Mouse (Mus musculus) thymus, postnatal 4 days (tissue): ENCODE measurements around the gene Slc39a11.

Source experiments
- DNase-seq: peaks from one replicate; pipeline ENCODE4 v3.0.0; 2021

The Slc39a11 gene

DNA sequence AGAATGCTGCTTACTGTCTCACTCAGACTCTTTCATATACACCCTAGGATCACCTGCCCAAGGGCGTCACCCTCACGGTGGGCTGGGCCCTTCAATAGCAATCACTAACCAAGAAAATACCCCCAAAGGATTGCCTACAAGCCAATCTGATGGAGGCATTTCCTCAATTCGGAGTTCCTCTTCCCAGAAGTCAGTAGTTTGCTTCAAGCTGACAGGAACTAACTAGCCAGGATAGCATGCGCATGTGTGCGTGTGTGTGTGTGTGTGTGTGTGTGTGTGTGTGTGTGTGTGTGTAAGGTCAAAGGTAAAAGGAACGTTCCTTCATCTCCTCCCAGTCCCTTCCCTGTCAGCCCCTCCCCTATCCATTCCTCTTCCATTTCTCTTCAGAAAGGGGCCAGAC is 199.9 kb downstream of the Slc39a11 start:
- no peak for DNase-seq

DNA sequence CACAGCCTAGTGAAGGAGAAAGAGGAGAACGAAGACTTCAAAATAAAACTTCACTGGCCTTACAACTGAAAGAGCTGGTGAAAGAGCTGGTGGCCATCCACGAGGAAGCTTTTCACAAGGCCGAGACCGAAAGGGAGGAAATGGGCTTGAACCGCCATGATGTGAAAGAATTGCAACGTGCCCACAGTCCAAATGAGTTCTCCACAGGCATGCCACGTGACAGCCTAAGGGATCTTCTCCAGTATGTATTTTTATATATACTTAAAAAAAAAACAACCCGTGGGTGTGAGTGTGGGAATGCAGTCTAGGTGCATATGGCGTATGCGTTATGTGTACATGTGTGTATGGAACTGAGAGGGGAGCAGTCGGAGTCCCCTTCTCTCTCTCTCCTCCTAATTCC is 207.8 kb downstream of the Slc39a11 start:
- DNase-seq: no peak

DNA sequence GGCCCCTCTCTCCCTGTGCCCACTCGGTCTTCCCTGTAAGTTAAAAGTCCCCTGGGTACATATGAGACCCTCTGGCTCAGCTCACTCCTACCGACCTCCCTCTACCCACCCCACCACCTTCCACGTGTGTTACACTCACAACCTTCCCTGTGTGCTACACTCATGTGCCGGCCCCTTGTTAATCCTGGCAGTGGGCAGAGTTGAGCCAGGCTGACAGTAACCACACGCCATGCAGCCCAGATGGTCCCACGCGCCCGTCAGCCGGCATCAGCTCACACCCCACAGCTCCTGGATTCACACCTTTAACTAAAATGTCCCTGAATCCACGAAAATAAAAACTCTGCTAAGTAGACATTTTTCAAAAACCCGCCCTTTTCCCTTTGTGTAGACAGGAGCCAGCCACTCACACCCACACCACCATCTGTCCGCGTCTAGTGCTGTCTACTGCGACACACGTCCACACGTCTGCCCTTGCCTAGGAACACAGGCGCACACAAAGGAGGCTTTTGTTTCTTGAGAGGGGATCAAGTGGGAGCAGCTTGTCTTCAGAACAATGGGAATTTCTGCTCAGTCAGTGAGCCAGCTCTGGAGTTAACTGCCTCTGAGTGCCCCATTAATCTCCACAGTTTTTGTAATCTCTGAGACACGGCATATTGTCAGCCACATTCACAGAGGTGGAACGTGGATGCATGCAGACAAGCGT is 210.4 kb downstream of the Slc39a11 start:
- DNase-seq: no peak

DNA sequence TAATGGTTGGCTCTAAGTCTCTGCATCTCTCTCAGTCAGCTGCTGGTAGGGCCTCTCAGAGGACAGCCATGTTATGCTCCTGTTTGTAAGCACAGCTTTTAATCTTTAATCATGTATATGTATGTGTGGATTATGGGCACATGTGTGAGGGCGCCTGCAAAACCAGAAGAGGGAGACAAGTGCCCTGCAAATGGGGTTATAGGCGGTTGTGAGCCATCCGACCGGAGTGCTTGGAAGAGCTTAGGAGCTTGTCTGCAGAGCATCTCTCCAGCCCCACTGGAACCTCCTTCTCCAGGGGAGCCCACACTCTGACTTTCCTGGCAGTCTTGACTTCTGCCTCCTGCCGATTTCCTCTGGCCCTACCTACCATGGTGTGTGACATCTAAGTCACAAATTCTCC is 211.0 kb downstream of the Slc39a11 start:
- DNase-seq: no peak

DNA sequence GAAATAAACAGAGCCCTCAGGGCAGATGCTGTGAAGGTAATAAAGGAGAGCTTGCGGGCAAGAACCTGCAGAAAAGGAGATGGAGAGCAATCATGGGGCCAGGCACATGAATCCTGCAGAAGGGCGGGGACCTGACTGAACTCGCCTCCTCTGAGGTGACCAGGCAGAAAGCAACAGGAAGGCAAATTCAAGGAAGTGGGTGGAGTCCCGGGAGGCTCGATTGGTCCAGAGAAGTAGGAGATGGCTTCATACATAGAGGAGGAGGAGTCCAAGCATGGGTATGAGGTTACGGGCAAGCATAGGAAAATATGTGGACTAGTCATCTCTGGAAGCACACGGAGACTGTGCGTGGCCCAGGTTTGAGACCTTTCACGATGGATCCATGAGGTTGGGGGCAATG is 212.5 kb downstream of the Slc39a11 start:
- no peak for DNase-seq

DNA sequence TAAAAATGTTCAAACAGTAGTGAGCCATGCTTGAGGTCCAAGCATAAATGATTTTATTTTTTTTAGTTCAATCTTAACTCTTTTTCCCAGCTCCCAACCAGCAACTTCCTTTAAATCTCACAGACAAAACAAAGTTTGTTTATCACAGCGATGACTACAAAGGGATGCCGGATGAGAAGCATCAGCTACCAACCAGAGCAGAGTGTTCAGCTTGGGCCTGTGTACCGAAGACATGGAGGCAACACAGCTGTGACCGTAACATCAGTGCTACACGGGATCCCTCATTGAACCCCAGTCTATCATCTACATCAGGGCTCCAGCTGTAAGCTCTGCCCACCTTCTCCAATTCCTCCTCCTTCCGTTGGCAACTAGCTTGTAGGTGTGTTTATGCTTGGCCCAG is 213.6 kb downstream of the Slc39a11 start:
- DNase-seq: no peak

DNA sequence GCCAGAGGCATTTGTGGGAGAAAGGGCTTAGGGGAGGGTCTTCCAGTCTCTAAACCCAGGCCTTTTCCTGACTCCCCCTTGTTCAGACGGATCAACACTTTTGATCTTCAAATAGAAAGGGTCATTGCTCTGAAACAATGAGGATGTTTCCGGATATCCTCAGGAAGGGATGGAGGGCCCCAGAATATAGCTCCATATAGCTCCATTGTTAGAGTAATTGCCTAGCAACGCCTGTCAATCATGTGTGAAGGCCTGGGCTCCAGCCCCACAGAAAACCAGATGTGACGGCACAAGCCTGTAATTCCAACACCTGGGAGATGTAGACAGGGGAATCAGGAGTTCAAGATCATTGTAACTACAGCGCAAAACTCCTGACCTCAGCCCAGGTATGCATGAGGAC is 214.2 kb downstream of the Slc39a11 start:
- DNase-seq: no peak

DNA sequence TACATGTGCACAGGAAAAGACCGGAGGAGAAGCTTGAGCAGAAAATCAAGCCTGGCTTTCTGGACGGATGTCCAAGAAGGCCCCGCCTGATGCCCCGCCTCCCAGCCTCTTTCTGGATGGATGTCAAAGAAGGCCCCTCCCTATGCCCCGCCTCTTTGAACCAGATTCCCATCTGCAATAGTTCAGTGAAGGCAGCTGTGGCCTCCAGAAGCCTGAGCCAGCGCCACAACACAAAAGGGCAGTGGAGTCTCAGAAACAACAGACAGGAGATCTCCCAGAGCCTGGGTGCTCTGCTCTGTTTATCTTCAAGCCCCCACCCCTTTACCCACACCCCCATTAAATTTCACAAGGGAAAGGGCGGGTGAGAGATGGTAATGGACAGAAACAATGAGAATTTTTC is 218.7 kb downstream of the Slc39a11 start:
- DNase-seq: no peak

DNA sequence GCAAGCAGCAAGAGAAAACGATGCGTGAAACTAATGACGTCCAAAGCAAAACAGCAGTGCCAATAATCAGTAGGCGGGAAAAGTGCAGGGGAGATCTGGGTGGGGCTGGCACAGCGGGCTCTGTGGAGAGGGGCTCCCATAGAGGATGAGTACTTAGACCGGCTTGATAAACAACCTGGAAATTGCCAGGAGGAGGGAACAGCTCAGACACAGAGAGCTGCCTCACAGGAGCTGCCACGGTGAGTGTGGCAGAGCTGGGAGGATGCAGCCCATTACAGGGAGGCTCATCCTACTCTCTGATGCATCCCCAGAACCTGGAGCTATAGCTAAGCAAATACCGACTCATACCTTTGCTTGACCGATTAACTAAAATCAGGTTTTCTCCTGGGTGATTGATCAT is 224.0 kb downstream of the Slc39a11 start:
- DNase-seq: no peak

DNA sequence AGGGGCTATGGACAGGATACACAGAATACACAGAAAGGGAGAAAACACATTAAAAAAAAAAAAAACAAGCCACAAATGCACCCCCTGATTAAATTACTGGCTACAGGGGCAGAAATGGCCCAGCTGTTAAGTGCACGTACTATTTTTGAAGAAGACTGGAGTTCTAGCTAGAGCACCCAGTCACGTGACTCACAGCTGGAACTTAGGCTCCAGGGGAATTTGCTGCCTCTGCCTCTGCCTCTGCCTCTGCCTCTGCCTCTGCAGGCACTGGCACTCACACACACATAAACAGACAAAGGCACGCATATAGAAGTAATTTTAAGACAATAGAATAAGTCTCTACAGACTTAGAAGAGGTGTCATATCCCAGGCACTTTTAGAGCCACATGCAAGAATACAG is 224.4 kb downstream of the Slc39a11 start:
- no peak for DNase-seq

DNA sequence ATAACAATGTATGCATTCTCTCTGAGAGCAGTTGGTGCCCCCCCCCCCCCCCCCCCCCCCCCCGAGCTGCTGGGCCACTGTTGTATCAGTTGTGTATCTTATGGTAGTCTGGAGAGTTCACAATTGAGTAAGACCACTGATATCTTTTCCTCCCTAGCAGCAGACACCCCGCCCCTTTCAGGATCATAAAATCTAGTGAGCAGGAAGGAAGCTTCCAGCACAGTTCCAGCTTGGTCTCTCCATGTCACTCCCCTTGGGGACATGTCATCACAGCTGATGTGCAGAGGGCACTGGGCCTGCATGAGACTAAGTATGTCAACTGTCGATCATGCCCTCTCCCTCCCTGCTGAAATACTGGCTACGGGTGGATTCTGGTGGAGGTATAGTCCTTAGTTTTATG is 225.1 kb downstream of the Slc39a11 start:
- DNase-seq: no peak

DNA sequence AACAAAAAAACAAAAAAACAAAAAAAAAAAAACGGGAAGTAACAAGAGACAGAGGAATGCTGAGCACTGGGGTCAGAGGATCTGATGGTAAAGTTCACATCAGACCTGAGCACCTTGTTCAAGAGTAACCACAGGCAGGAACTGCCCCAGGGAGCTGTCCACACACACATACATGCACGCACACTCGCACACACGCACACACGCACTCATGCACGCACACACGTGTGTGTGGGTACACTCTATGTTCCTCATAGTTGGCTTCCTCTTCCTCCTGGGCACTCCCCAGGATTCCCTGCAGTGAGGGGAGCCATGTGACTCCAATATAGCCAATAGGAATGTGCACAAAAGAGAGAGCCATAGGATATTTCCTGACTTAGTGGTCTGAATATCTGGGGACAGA is 227.3 kb downstream of the Slc39a11 start:
- DNase-seq: no peak

DNA sequence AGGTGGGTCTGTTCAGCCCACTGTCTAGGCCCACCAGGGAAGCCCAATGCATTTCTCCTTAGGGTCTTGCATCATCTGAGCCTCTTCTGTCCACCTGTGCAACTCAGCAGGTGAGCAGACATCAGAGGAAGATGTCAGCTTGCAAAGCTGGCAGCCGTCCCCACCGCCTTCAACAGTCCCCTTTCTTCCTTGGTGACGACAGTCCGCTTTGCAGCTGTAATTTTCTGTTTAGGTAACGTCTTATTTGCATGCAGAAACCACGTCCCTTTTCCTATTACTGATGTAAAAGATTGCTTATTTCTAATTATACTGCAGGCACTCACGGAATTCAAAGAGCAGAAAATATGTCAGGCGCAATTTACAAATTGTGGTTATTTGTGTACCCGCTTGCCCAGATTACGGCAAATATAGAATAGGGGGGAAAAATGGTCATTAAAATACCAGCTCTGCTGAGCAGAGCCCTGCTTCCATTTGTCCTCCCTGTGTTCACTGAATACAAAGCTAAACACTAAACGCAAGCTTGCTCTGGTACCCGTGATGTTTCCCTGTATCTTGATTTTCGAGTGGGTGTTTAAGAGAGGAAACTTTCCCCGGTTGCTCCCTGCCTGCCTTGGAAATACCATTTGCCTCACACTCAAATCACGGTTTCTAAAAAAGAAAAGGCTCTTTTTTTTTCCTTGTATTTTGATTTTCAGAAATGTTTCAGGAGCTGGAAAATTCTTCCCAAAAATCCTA is 230.8 kb downstream of the Slc39a11 start:
- no peak for DNase-seq

DNA sequence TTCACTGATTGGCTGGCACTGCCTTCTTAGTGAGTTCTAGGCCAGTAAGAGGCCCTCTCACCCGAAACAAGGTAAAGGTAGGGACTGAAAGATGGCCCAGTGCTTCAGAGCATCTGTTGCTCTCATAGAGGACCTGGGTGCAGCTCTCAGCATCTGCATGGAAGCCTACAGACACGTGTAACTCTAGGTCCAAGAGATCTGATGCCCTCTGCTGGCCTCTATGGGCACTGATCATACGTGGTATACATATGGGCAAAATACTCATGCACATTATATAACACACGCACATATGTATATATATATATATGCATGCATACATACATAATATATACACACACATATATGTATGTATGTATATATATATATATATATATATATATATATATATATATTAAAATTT is 231.9 kb downstream of the Slc39a11 start:
- peak; percentile 41 for DNase-seq

DNA sequence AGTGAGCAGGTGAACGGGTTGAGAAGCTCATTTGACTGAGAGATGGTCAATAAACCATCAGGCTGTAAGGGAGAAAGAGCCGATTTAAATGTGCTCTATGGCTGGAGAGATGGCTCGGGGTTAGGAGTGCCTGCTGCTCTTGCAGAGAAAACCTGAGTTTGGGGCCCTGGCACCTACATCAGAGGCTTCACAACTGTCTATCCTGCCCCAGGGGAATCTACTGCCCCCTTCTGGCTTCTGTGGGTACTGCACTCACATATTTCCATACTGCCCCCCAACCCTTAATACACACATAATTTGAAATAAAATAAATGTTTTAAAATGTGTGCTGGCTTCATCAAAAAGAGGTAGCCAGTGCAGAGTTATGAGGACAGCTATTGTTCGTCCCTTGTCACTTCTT is 237.3 kb downstream of the Slc39a11 start:
- DNase-seq: peak; percentile 69

DNA sequence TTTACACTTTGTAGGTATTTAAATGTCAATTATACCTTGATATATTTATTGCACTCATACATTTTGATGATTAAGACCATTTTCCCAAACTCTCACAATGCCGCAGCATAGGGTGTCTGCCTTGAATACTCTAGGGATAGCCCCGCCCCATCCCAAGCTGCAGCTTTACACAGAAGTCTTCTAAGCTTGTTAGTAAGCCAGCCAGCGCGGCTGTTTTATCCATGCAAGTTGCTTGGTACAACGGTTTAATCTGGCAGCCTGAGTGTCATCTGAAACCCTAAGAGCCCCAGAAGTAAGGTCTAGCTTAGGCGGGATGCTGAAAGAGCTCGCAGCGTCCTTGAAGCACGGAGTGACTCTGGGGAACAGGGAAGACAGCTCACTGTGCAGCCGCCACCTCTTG is 238.1 kb downstream of the Slc39a11 start:
- DNase-seq: no peak

DNA sequence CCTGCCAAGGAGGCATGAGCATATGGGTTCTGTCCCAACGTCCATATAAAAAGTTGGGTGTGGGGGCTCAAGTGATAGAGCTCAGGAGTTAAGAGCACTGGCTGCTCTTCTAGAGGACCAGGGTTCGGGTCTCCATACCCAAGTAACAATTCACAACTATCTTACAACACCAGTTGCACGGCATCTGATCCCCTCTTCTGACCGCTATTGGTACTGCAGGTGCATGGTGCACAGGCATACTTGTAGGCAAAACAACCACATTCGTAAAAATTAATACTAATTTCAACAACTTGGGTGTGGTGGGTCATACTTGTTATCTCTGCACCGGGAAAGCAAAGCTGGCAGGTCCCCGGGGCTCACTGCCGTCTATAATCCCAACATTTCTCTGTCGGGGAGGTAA is 240.8 kb downstream of the Slc39a11 start:
- peak; percentile 60 for DNase-seq

DNA sequence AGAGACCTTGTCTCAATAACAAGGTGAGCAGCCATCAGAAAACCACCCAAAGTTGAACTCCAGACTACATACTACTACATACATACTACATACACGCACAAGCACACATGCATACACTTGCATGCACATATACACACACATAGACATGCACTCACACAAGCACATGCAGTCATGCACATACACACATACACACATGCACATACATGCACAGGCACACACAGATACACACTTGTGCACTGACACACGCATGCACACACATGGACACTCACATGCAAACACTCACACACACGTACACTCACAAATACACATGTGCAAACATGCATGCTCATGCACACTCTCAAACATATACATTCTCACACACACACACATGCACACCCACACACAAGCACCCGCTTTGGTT is 242.4 kb downstream of the Slc39a11 start:
- DNase-seq: no peak

DNA sequence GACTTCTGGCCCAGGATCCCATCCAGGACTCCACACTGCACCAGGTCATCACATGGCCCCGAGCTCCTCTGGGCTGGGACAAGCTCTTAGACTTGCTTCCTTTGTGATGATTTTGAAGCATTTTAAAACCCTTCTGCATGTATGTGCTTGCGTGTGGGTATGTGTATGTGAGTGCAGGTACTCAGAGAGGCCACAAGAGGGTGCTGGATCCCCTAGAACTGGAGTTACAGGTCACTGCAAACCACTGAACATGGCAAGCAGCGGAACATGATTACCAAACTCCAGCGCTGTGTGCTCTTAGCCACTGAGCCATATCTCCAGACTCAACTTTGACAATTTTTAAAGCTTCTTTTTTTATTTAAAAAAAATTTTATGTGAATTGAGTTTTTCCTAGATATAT is 249.0 kb downstream of the Slc39a11 start:
- DNase-seq: no peak

DNA sequence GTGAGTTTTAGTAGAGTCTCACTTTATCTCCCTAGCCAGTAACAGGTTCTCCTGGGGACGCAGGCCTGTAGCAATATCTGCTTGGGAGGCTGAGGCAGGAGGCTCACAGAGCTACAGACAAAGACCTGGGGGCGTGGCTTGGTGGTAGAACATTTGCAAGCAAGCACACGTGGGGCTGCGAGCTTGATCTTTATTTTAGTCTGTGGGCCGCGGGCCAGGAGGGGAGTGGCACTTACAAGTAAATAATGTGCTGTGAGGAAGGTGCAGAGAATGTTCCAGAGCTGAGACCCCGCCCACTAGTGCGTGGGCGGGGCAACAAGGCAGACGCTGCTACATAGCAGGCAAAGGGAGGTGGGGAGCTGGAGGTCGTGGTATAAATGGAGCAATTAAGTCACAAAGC is 250.3 kb downstream of the Slc39a11 start:
- no peak for DNase-seq

DNA sequence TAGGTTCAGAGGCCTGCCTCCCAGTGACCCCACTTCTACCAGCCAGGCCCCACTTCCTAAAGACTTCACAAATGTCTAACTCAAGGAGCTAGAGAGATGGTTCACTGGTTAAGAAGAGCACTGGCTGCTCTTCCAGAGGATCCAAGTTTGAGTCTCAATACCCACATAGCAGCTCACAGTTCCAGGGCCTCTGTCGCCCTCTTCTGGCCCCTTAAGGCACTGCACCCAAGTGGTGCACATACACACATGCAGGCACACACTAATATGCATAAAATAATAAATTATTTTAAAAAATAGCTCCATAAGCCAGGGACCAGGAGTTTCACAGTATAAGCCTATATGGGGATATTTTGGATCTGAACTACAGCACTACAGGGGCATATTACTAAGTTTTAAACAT is 252.5 kb downstream of the Slc39a11 start:
- no peak for DNase-seq

DNA sequence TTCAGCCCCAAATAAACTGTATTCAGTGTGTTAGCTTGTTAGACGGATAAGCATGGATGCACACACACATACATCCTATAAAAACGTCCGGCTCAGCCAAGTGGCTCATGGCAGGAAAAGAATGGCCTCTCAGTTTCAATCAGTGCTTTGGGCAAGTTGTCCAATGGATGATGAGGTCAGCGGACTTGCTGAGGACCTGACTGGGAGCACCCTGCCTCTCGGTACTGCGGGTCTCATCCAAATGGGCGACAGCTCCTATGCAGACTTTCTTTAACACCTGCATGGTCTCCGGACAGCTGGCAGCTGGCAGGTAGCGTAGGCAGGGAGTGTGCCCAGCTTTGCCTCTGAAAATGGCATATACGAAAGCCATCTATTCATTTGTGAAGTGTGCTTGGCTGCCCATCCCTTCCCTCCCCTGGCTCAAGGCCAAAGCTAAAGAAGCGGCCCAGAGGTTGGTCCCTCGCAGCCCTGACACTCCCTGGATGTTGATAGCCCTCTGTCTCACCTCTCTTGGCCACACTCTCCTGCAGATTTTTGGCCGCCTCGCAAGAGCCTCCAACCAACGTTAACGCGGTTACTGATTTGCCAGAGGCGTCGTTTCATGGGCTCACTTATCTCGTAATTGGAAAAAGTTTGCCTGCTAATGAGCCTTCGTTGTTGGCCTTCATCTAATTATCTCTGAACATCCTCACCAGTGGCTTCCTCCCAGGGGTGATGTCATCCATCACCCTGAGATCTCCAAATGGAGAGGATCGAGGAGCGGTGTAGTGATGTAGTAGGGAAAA is 256.3 kb downstream of the Slc39a11 start:
- DNase-seq: no peak

DNA sequence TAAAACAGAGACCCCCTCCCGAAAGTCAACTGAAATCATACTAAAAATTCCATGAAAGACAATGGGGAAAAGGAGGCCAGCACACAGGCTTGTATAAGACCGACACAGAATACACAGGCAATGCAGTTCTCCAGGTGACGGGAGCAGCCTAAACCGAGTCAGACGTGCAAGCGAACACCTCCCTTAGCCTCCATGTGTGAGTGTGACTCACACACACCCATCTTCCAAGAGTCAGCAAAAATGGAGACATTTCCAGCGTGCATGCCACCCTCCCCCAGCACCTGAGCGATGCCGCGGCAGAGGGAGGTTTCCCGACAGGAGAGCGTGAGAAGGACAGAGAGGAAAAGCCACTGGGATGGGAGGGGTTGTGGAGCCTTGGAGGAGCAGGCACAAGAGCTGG is 258.2 kb downstream of the Slc39a11 start:
- DNase-seq: no peak

DNA sequence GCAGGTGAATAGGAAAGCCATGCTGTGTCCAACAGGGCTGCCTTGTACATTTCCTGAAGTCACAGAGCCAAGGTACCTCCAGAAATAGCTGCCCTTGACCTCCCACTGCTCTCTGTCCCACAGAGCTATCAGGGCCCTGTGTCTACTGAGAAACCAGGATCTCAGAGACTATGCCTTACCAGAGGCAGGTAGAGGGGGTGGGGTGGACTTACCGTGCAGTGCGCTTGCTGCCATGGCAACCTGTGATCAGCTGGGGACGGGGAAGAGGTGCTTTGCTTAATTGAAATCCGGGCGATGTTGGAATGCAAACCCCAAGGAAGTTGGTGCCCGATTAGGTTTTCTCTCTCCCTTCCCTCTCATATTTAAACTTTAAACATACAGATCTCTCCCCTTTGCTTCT is 260.2 kb downstream of the Slc39a11 start:
- no peak for DNase-seq
